8 mouse cellular contexts compared by ENCODE assay signal in genomic region chr16:91010581-91011020, GRCm38 (mm10). TPM values are rescaled to one million over a fixed set of nuclear protein-coding genes. Genes with fewer than 3 reads are reported as not detected.
A peak's percentile ranks its signal among the peaks of the same experiment; 100 is the strongest.
DNase-seq lines count a peak whose midpoint lies in the region; ATAC-seq and TF ChIP-seq lines count a peak whose summit lies in the region.

No protein-coding gene starts in this region.

- H3K9me3 ChIP-seq in heart, embryonic 14.5 days (ENCODE audit: control insufficient read depth, low read length) = no peaks in the 10 kb centered on the region
- H3K9me3 ChIP-seq in hindbrain, embryonic 11.5 days (ENCODE audit: control insufficient read depth, low read length) = no peaks in the 10 kb centered on the region

- H3K36me3 ChIP-seq in heart, embryonic 14.5 days (ENCODE audit: control insufficient read depth, insufficient read depth, low read length) = peaks cover 27% of the 10 kb centered on the region
- peaks cover 24% of the 10 kb centered on the region for H3K36me3 ChIP-seq in C2C12 (ENCODE audit: control insufficient read depth, insufficient read depth)
- 0 out of 2 replicates have a peak, but pooled peaks cover 5% of the 10 kb centered on the region for H3K36me3 ChIP-seq in hindbrain, embryonic 11.5 days (ENCODE audit: control insufficient read depth, insufficient read depth, low read length)

- H3K4me1 ChIP-seq in heart, embryonic 14.5 days (ENCODE audit: control insufficient read depth in 2 of 2, insufficient read depth in 2 of 2, low read length in 2 of 2) = peaks cover 3 to 13% of the 10 kb centered on the region in 2 experiments; a peak in 3 of 4 replicates
- no peaks in the 10 kb centered on the region for H3K4me1 ChIP-seq in hindbrain, embryonic 11.5 days (replicated peaks; ENCODE audit: control insufficient read depth, insufficient read depth, low read length)

- H3K4me3 ChIP-seq in heart, embryonic 14.5 days (ENCODE audit: control insufficient read depth in 1 of 2, insufficient read depth in 1 of 2, low read depth in 1 of 2, low read length in 2 of 2) = peak overlapping the region; percentile 79 to 90
- H3K4me3 ChIP-seq in C2C12 (ENCODE audit: insufficient read depth, poor library complexity, severe bottlenecking) = peak overlapping the region; percentile 85
- H3K4me3 ChIP-seq in hindbrain, embryonic 11.5 days (ENCODE audit: low read depth, low read length) = peak overlapping the region; percentile 91

- no peak for DNase-seq in heart, postnatal 4 days
- no peak for DNase-seq in brain, embryonic 14.5 days (ENCODE audit: low read depth)
- DNase-seq in hindbrain, embryonic 11.5 days (ENCODE audit: low spot score) = no peak
- no peak for DNase-seq in adrenal gland, adult (ENCODE audit: inconsistent age in 2 of 2, low spot score in 1 of 2)
- no peak for DNase-seq in cerebellum, adult 11 months

- H3ac ChIP-seq in C2C12 (ENCODE audit: control insufficient read depth, insufficient read length, low read depth) = peak overlapping the region; percentile 99

- peak; percentile 42 for ATAC-seq in heart, embryonic 14.5 days (ENCODE audit: insufficient number of reproducible peaks, insufficient read depth, low FRiP score, low read depth)
- peak; percentile 64; the same call in 1 of the 2 replicates for ATAC-seq in hindbrain, embryonic 11.5 days (ENCODE audit: low FRiP score)
- ATAC-seq in megakaryocyte, adult 5-6 weeks (ENCODE audit: poor library complexity, severe bottlenecking) = peak; percentile 7

- H3K79me2 ChIP-seq in C2C12 (ENCODE audit: control insufficient read depth, insufficient read depth) = peaks cover 15% of the 10 kb centered on the region

- WGBS in heart, embryonic 14.5 days = under 1% methylated on average over 40 of the region's 42 CpGs
- under 1% methylated on average over 37 of the region's 42 CpGs for WGBS in hindbrain, embryonic 11.5 days

- H3K27ac ChIP-seq in heart, embryonic 14.5 days (replicated peaks in 1 of 2; ENCODE audit: control insufficient read depth in 1 of 2, insufficient read depth in 1 of 2, low read depth in 2 of 2, low read length in 2 of 2) = peak overlapping the region; percentile 64 to 93
- peak overlapping the region; percentile 86 for H3K27ac ChIP-seq in hindbrain, embryonic 11.5 days (ENCODE audit: low read depth, low read length)

- peak overlapping the region; percentile 90 for H3K9ac ChIP-seq in heart, embryonic 14.5 days (ENCODE audit: low read length)
- peak overlapping the region; percentile 81 for H3K9ac ChIP-seq in hindbrain, embryonic 11.5 days (ENCODE audit: low read depth, low read length)

- no peak for TF ChIP-seq CTCF in C2C12 (IDR thresholded peaks at IDR 0.05; ENCODE audit: control insufficient read depth, insufficient read depth, insufficient read length)
- TF ChIP-seq CTCF in brain, embryonic 14.5 days (IDR thresholded peaks at IDR 0.05; ENCODE audit: borderline replicate concordance, extremely low read depth, insufficient read depth, insufficient read length) = no peak

- H3K4me2 ChIP-seq in heart, embryonic 14.5 days (ENCODE audit: low read length) = peak overlapping the region; percentile 86
- peak overlapping the region; percentile 69 for H3K4me2 ChIP-seq in hindbrain, embryonic 11.5 days (replicated peaks; ENCODE audit: low read depth, low read length)

- no peaks in the 10 kb centered on the region for H3K27me3 ChIP-seq in heart, embryonic 14.5 days (ENCODE audit: control insufficient read depth, insufficient read depth, low read length)
- H3K27me3 ChIP-seq in C2C12 (ENCODE audit: control insufficient read depth, insufficient read depth, insufficient read length) = no peaks in the 10 kb centered on the region
- no peaks in the 10 kb centered on the region for H3K27me3 ChIP-seq in hindbrain, embryonic 11.5 days (ENCODE audit: control insufficient read depth, insufficient read depth, low read length)

- H3K79me3 ChIP-seq in C2C12 (ENCODE audit: low read depth) = peaks cover 3% of the 10 kb centered on the region

- peak; percentile 38; the same call in 1 of the 2 replicates for TF ChIP-seq POLR2A in brain, embryonic 14.5 days (IDR thresholded peaks at IDR 0.05; ENCODE audit: borderline replicate concordance, extremely low read depth, insufficient read depth, insufficient read length, poor library complexity, severe bottlenecking)

TF ChIP-seq in C2C12, 6 proteins besides CTCF, POLR2A, EP300 and RAD21:
- TF ChIP-seq MAX (IDR thresholded peaks at IDR 0.05) (no peak), MYOG (IDR thresholded peaks at IDR 0.05; ENCODE audit: control insufficient read depth, extremely low read depth, insufficient read length) (no peak), MYOD1 (IDR thresholded peaks at IDR 0.05; ENCODE audit: control insufficient read depth, insufficient read length, low read depth) (no peak), USF1 (IDR thresholded peaks at IDR 0.05; ENCODE audit: low read depth) (no peak), FOSL1 (IDR thresholded peaks at IDR 0.05; ENCODE audit: insufficient read depth, low read length, poor library complexity, severe bottlenecking) (no peak), CEBPB (IDR thresholded peaks at IDR 0.05; ENCODE audit: low read depth) (no peak)

RNA-seq across cellular contexts. Expression of gene Synj1, which starts 0.5 kb away (rescaled TPM):
- polyA plus RNA-seq in heart, embryonic 14.5 days (2014; fragmentation: Nextera tagmentation; extraction: Ambion mirVana) = 14.1 and 16.5 TPM in 2 replicates
- 10 to 100 TPM; 29.2 to 32.6 TPM for total RNA-seq in heart, postnatal 4 days (2021)
- polyA plus RNA-seq in C2C12 (2012; fragmentation: generic; extraction: Trizol) = 11.3 TPM
- 66.0 and 90.7 TPM in 2 replicates for polyA plus RNA-seq in brain, embryonic 14.5 days (2012; rRNA removed)
- 25.3 and 30.5 TPM in 2 replicates for polyA plus RNA-seq in hindbrain, embryonic 11.5 days (2014; fragmentation: Nextera tagmentation; extraction: Ambion mirVana)
- 95.7 and 105 TPM in 2 replicates for total RNA-seq in megakaryocyte, adult 5-6 weeks (2015)
- 44.6 and 61.5 TPM in 2 replicates for total RNA-seq in megakaryocyte, adult 5-6 weeks (2017)

RNA-seq across cellular contexts. Expression of gene Paxbp1, which starts 33.7 kb away (rescaled TPM):
- 42.7 and 45.1 TPM in 2 replicates for polyA plus RNA-seq in heart, embryonic 14.5 days (2014; fragmentation: Nextera tagmentation; extraction: Ambion mirVana)
- 10 to 100 TPM; 31.9 to 36.7 TPM for total RNA-seq in heart, postnatal 4 days (2021)
- 6.1 TPM for polyA plus RNA-seq in C2C12 (2012; fragmentation: generic; extraction: Trizol)
- 148 and 160 TPM in 2 replicates for polyA plus RNA-seq in brain, embryonic 14.5 days (2012; rRNA removed)
- polyA plus RNA-seq in hindbrain, embryonic 11.5 days (2014; fragmentation: Nextera tagmentation; extraction: Ambion mirVana) = 91.1 and 104 TPM in 2 replicates
- total RNA-seq in megakaryocyte, adult 5-6 weeks (2015) = 71.3 and 81.9 TPM in 2 replicates
- 68.3 and 79.2 TPM in 2 replicates for total RNA-seq in megakaryocyte, adult 5-6 weeks (2017)

Comparison
In these comparisons a context has a peak if more than half of its experiments do, and no peak if none do; other contexts are left out.
1. ATAC-seq: peak in every context shown above with its lines; median percentile 64 in hindbrain, embryonic 11.5 days; 42 in heart, embryonic 14.5 days; 7 in megakaryocyte, adult 5-6 weeks.